8 mouse cellular contexts compared by ENCODE assay signal in genomic region chr9:118919672-118920186, GRCm38 (mm10). TPM values are rescaled to one million over a fixed set of nuclear protein-coding genes. Genes with fewer than 3 reads are reported as not detected.
DNase-seq lines count a peak whose midpoint lies in the region; ATAC-seq and TF ChIP-seq lines count a peak whose summit lies in the region.

No protein-coding gene starts in this region.

- intact Hi-C loops in gastrocnemius, adult 2 months (cut with DNase I), result loop anchor here (1.0 kb wide), 1 partner anchor 148 kb away; no protein-coding TSS in a partner anchor
- intact Hi-C loops in gastrocnemius, postnatal 36 days (cut with DNase I), result loop anchor here (5.0 kb wide), 1 partner anchor 68 kb away; no protein-coding TSS in a partner anchor

- TF ChIP-seq CTCF in gastrocnemius, adult 2 months (IDR thresholded peaks at IDR 0.05), result no peak

- WGBS in neural tube, embryonic 15.5 days, result 55% methylated on average over 16 of the region's 16 CpGs

- no peaks in the 10 kb centered on the region for H3K27me3 ChIP-seq in neural tube, embryonic 15.5 days (replicated peaks)

- H3K4me2 ChIP-seq in neural tube, embryonic 15.5 days, result peak overlapping the region; percentile 3; the same call in 1 of the 2 replicates

- peaks cover 33% of the 10 kb centered on the region for H3K4me1 ChIP-seq in neural tube, embryonic 15.5 days

- H3K36me3 ChIP-seq in neural tube, embryonic 15.5 days, result no peaks in the 10 kb centered on the region; the same call in 1 of the 2 replicates

- DNase-seq in gastrocnemius, adult 2 months, result peak; percentile 49
- DNase-seq in gastrocnemius, postnatal 36 days, result no peak
- peak; percentile 47 for DNase-seq in retina, postnatal 1 day
- DNase-seq in retina, embryonic 14.5 days (ENCODE audit: low spot score), result no peak
- DNase-seq in kidney, adult 11 months, result peak; percentile 75
- no peak for DNase-seq in thymus, postnatal 0 days (ENCODE audit: low spot score)

- no peak overlapping the region for H3K4me3 ChIP-seq in gastrocnemius, adult 2 months
- H3K4me3 ChIP-seq in neural tube, embryonic 15.5 days (replicated peaks), result no peak overlapping the region

- no peak overlapping the region for H3K27ac ChIP-seq in gastrocnemius, adult 2 months
- peak overlapping the region; percentile 71 for H3K27ac ChIP-seq in neural tube, embryonic 15.5 days (replicated peaks)

- H3K9me3 ChIP-seq in neural tube, embryonic 15.5 days (replicated peaks), result no peaks in the 10 kb centered on the region

- peak; percentile 66 for ATAC-seq in neural tube, embryonic 15.5 days (ENCODE audit: low FRiP score)
- ATAC-seq in erythroblast, adult 5-6 weeks (replicated peaks; ENCODE audit: low FRiP score, poor library complexity, severe bottlenecking), result no peak

- 0 out of 2 replicates have a peak overlapping the region, but pooled peaks have one; percentile 3 for H3K9ac ChIP-seq in neural tube, embryonic 15.5 days (replicated peaks)

RNA-seq across cellular contexts. Expression of gene Ctdspl, which starts 6.5 kb away (rescaled TPM):
- 1 to 10 TPM; 3.5 to 5.9 TPM for total RNA-seq in gastrocnemius, adult 2 months (2021)
- total RNA-seq in gastrocnemius, postnatal 36 days (2021), result 1 to 10 TPM; 4.9 to 5.1 TPM
- polyA plus RNA-seq in neural tube, embryonic 15.5 days (2015; fragmentation: Nextera tagmentation; extraction: Ambion mirVana), result 7.9 and 8.6 TPM in 2 replicates
- 4.0 and 5.2 TPM in 2 replicates for total RNA-seq in erythroblast, adult 5-6 weeks (2015; ENCODE audit: low replicate concordance)
- total RNA-seq in erythroblast, adult 5-6 weeks (2017; ENCODE audit: low replicate concordance), result 2.1 and 2.5 TPM in 2 replicates
- polyA plus RNA-seq in thymus, postnatal 0 days (2015; fragmentation: Nextera tagmentation; extraction: Ambion mirVana), result 3.3 and 4.2 TPM in 2 replicates

Comparison
In these comparisons a context has a peak if more than half of its experiments do, and no peak if none do; other contexts are left out.
1. DNase-seq: peak in gastrocnemius, adult 2 months (single experiment), retina, postnatal 1 day (single experiment) and kidney, adult 11 months (single experiment); none in gastrocnemius, postnatal 36 days (0 of 2), retina, embryonic 14.5 days (single experiment) and thymus, postnatal 0 days (single experiment).